Mouse (Mus musculus) heart, adult 2 months (tissue): ENCODE data around the gene Anks6.

Experiments used
- CTCF ChIP-seq: fragments of 200-600 bp; IDR thresholded peaks from 2 replicates; pipeline ENCODE4 v1.8.1; 2022; ENCODE audit warnings: antibody characterized with exemption, mild to moderate bottlenecking, moderate library complexity
- EP300 ChIP-seq: fragments of 200-500 bp; IDR thresholded peaks from 2 replicates; pipeline ENCODE4 v1.6.1; 2011; ENCODE audit warnings: low read depth, low read length, control low read depth; ENCODE audit not compliant: insufficient read depth
- POLR2A ChIP-seq: fragments of 200-500 bp; IDR thresholded peaks from 2 replicates; pipeline ENCODE4 v1.6.1; 2011; ENCODE audit warnings: mild to moderate bottlenecking, low read depth, low read length, control low read depth; ENCODE audit not compliant: insufficient read depth

DNA sequence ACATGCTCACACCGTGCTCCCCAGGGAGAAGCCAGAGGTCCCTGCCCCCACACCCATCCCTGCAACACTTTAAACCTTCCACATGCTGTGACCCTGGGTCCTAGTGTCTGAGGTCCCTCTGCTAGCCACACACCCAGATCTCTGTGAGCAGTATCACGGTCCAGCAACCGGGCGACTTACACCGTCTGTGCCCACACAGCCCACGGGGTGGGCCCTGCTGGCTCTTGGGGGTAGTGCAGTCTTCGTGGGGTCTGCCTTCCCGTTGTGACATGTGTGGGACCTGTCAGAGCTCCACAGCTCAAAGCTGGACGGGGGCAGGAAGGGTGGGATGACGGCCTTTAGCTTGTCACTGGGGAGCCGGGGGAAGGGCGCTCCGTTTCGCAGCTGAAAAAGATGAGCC lies 21.7 kb downstream of the Anks6 start:
- TF ChIP-seq POLR2A (no peak), CTCF (no peak), EP300 (no peak)
